ENCODE assay signal across 8 mouse cellular contexts in the genomic region with DNA sequence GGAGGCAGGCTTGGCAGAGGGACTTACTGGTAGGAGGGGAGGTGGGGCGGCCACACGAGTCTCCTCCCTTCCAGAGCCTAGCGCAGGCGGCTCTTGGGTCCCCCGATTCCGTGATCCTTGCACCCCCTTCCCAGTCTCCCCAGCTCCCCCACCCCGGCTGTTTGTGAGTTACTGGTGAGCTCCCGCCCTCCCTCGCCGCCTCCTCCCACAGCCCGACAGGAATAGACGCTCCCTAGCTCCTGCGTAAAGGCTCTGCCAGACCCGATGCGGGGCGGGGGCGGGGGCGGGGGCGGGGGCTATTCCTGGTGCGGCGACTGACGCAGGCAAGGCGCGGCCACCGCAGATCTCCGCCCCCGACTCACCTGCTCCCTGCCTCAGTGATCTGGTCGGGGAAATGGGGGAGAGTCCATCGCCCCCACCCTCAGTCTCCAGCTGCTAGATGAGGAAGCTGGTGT.
DNase-seq lines count a peak whose midpoint lies in the region; ATAC-seq and TF ChIP-seq lines count a peak whose summit lies in the region.

No protein-coding gene starts in this region.

- no peaks in the 10 kb centered on the region for H3K9me3 ChIP-seq in hindbrain, embryonic 11.5 days (ENCODE audit: control insufficient read depth, low read length)
- H3K9me3 ChIP-seq in limb, embryonic 10.5 days (replicated peaks) = no peaks in the 10 kb centered on the region
- H3K9me3 ChIP-seq in stomach, postnatal 0 days (ENCODE audit: control insufficient read depth, low read length) = no peaks in the 10 kb centered on the region

- peaks cover 27% of the 10 kb centered on the region for H3K27me3 ChIP-seq in hindbrain, embryonic 11.5 days (ENCODE audit: control insufficient read depth, insufficient read depth, low read length)
- peaks cover 100% of the 10 kb centered on the region for H3K27me3 ChIP-seq in limb, embryonic 10.5 days (ENCODE audit: low read depth, poor library complexity, severe bottlenecking)
- H3K27me3 ChIP-seq in stomach, postnatal 0 days (ENCODE audit: control insufficient read depth, insufficient read depth, low read length) = no peaks in the 10 kb centered on the region

- H3K4me1 ChIP-seq in hindbrain, embryonic 11.5 days (replicated peaks; ENCODE audit: control insufficient read depth, insufficient read depth, low read length) = no peaks in the 10 kb centered on the region; the same call in 1 of the 2 replicates
- H3K4me1 ChIP-seq in limb, embryonic 10.5 days = peaks cover 54% of the 10 kb centered on the region
- H3K4me1 ChIP-seq in stomach, postnatal 0 days (replicated peaks; ENCODE audit: control insufficient read depth, insufficient read depth) = no peaks in the 10 kb centered on the region

- no peak for TF ChIP-seq EP300 in stomach, postnatal 0 days (optimal IDR thresholded peaks at IDR 0.05)

- H3K9ac ChIP-seq in hindbrain, embryonic 11.5 days (ENCODE audit: low read depth, low read length) = no peak overlapping the region
- no peak overlapping the region for H3K9ac ChIP-seq in stomach, postnatal 0 days (ENCODE audit: low read length)

- intact Hi-C loops in gastrocnemius, adult 2 months (cut with DNase I) = loop anchor here (5.0 to 10.0 kb wide), 4 partner anchors 75 to 433 kb away; no protein-coding TSS in a partner anchor
- intact Hi-C loops in gastrocnemius, postnatal 14 days (cut with DNase I; ENCODE audit: low total_unique reads) = no loop called here

- H3K4me3 ChIP-seq in gastrocnemius, adult 2 months = peak overlapping the region; percentile 49
- H3K4me3 ChIP-seq in hindbrain, embryonic 11.5 days (ENCODE audit: low read depth, low read length) = no peak overlapping the region
- H3K4me3 ChIP-seq in limb, embryonic 10.5 days = peak overlapping the region; percentile 34
- H3K4me3 ChIP-seq in stomach, postnatal 0 days (ENCODE audit: low read depth, low read length) = no peak overlapping the region

- under 1% methylated on average over 16 of the region's 29 CpGs for WGBS in hindbrain, embryonic 11.5 days
- WGBS in limb, embryonic 10.5 days = 2% methylated on average over 29 of the region's 29 CpGs
- 5% methylated on average over 24 of the region's 29 CpGs for WGBS in stomach, postnatal 0 days

- no peak for TF ChIP-seq CTCF in gastrocnemius, adult 2 months (IDR thresholded peaks at IDR 0.05)
- no peak for TF ChIP-seq CTCF in stomach, postnatal 0 days (IDR thresholded peaks at IDR 0.05; ENCODE audit: low read depth)

- H3K4me2 ChIP-seq in hindbrain, embryonic 11.5 days (replicated peaks; ENCODE audit: low read depth, low read length) = 0 out of 2 replicates have a peak overlapping the region, but pooled peaks have one; percentile 14
- peak overlapping the region; percentile 29 for H3K4me2 ChIP-seq in stomach, postnatal 0 days (replicated peaks; ENCODE audit: low read depth)

- DNase-seq in gastrocnemius, adult 2 months = peak; percentile 39
- no peak for DNase-seq in gastrocnemius, postnatal 14 days
- peak; percentile 43 for DNase-seq in ZHBTc4 (ENCODE audit: low read depth, low spot score)
- DNase-seq in hindbrain, embryonic 11.5 days (ENCODE audit: low spot score) = no peak
- peak; percentile 42 for DNase-seq in limb, embryonic 10.5 days (ENCODE audit: low spot score)
- no peak for DNase-seq in stomach, postnatal 0 days (ENCODE audit: low spot score)
- no peak for DNase-seq in urinary bladder, adult 2 months (ENCODE audit: low spot score)
- no peak for DNase-seq in lung, postnatal 14 days

- no peaks in the 10 kb centered on the region for H3K36me3 ChIP-seq in hindbrain, embryonic 11.5 days (ENCODE audit: control insufficient read depth, insufficient read depth, low read length)
- no peaks in the 10 kb centered on the region for H3K36me3 ChIP-seq in limb, embryonic 10.5 days
- no peaks in the 10 kb centered on the region for H3K36me3 ChIP-seq in stomach, postnatal 0 days (ENCODE audit: control insufficient read depth, insufficient read depth, low read length)

- no peak for ATAC-seq in hindbrain, embryonic 11.5 days (ENCODE audit: low FRiP score)
- ATAC-seq in stomach, postnatal 0 days (ENCODE audit: low FRiP score, low TSS enrichment) = no peak

- H3K27ac ChIP-seq in gastrocnemius, adult 2 months = no peak overlapping the region
- no peak overlapping the region for H3K27ac ChIP-seq in hindbrain, embryonic 11.5 days (ENCODE audit: low read depth, low read length)
- no peak overlapping the region for H3K27ac ChIP-seq in limb, embryonic 10.5 days
- no peak overlapping the region for H3K27ac ChIP-seq in stomach, postnatal 0 days (replicated peaks)

Comparison
In these comparisons a context has a peak if more than half of its experiments do, and no peak if none do; other contexts are left out.
1. DNase-seq: peak in gastrocnemius, adult 2 months (single experiment), ZHBTc4 (single experiment) and limb, embryonic 10.5 days (single experiment); none in gastrocnemius, postnatal 14 days (single experiment), hindbrain, embryonic 11.5 days (single experiment), stomach, postnatal 0 days (single experiment), urinary bladder, adult 2 months (single experiment) and lung, postnatal 14 days (single experiment).
2. H3K4me3 ChIP-seq: peak in gastrocnemius, adult 2 months (single experiment) and limb, embryonic 10.5 days (single experiment); none in hindbrain, embryonic 11.5 days (single experiment) and stomach, postnatal 0 days (single experiment).